Mouse (Mus musculus) C2C12 (cell line): ENCODE measurements around the gene Slc1a1. TPM values are rescaled to one million over a fixed set of nuclear protein-coding genes. Genes with fewer than 3 reads are reported as not detected.

ENCODE experiments used
- H3K27me3 ChIP-seq: one replicate; pipeline ENCODE4 v1.6.1; 2011; ENCODE audit not compliant: control insufficient read depth, insufficient read depth, insufficient read length
- H3K36me3 ChIP-seq: one replicate; pipeline ENCODE4 v1.6.1; 2011; ENCODE audit not compliant: control insufficient read depth, insufficient read depth
- H3K4me3 ChIP-seq: one replicate; pipeline ENCODE4 v1.5.1; 2011; ENCODE audit warnings: mild to moderate bottlenecking, control low read depth; ENCODE audit not compliant: poor library complexity, insufficient read depth, severe bottlenecking
- H3K79me2 ChIP-seq: one replicate; pipeline ENCODE4 v1.6.1; 2011; ENCODE audit not compliant: control insufficient read depth, insufficient read depth
- H3K79me3 ChIP-seq: one replicate; pipeline ENCODE4 v1.6.1; 2011; ENCODE audit warnings: low read depth, control low read depth
- H3ac ChIP-seq: one replicate; pipeline ENCODE3; 2011; ENCODE audit warnings: low read depth; ENCODE audit not compliant: control insufficient read depth, insufficient read length
- CEBPB ChIP-seq: IDR thresholded peaks from one replicate; pipeline ENCODE4 v1.6.1; 2011; ENCODE audit warnings: low read depth, mild to moderate bottlenecking, control low read depth, moderate library complexity
- CTCF ChIP-seq: IDR thresholded peaks from one replicate; pipeline ENCODE4 v1.5.1; 2011; ENCODE audit not compliant: control insufficient read depth, insufficient read depth, insufficient read length
- FOSL1 ChIP-seq: IDR thresholded peaks from one replicate; pipeline ENCODE4 v1.8.0; 2011; ENCODE audit warnings: mild to moderate bottlenecking, low read length; ENCODE audit not compliant: poor library complexity, insufficient read depth, severe bottlenecking
- MAX ChIP-seq: IDR thresholded peaks from one replicate; pipeline ENCODE4 v1.6.1; 2011; ENCODE audit warnings: mild to moderate bottlenecking, control low read depth
- MYOD1 ChIP-seq: IDR thresholded peaks from one replicate; pipeline ENCODE4 v1.6.1; 2011; ENCODE audit warnings: low read depth; ENCODE audit not compliant: control insufficient read depth, insufficient read length
- MYOG ChIP-seq: IDR thresholded peaks from one replicate; pipeline ENCODE4 v1.6.1; 2011; ENCODE audit not compliant: control insufficient read depth, insufficient read length; ENCODE audit errors: extremely low read depth
- USF1 ChIP-seq: IDR thresholded peaks from one replicate; pipeline ENCODE4 v1.6.1; 2011; ENCODE audit warnings: low read depth, mild to moderate bottlenecking, control low read depth, moderate library complexity
- polyA plus RNA-seq: library from polyadenylated mRNA; unstranded; fragments of >200 nt; fragmentation: generic; extraction: Trizol; gene quantifications from one replicate; pipeline ENCODE4 v1.2.1, GENCODE M21; 2012; ENCODE audit warnings: missing spikeins

Slc1a1 gene
- polyA plus RNA-seq, 1 experiment = 0.01 TPM

GRCm38 (mm10) chr19:28831324-28831723 is 3.5 kb upstream of the Slc1a1 start:
- no peak for TF ChIP-seq MYOG
- no peak for TF ChIP-seq USF1
- TF ChIP-seq MYOD1 = no peak
- no peak for TF ChIP-seq MAX
- no peak for TF ChIP-seq CTCF
- no peak for TF ChIP-seq CEBPB
- no peak for TF ChIP-seq FOSL1
- H3K79me2 ChIP-seq = no peaks in the 10 kb centered on the region
- no peak overlapping the region for H3ac ChIP-seq
- no peaks in the 10 kb centered on the region for H3K79me3 ChIP-seq
- no peaks in the 10 kb centered on the region for H3K36me3 ChIP-seq
- H3K27me3 ChIP-seq = peaks cover 21% of the 10 kb centered on the region
- no peak overlapping the region for H3K4me3 ChIP-seq

- no peaks in the 10 kb centered on the region for H3K79me3 ChIP-seq
- H3ac ChIP-seq = no peak overlapping the region
- H3K27me3 ChIP-seq = peaks cover 26% of the 10 kb centered on the region
- H3K4me3 ChIP-seq = no peak overlapping the region
- TF ChIP-seq MYOD1 = no peak
- no peak for TF ChIP-seq CEBPB
- TF ChIP-seq CTCF = no peak
- no peak for TF ChIP-seq MAX
- TF ChIP-seq USF1 = no peak
- TF ChIP-seq MYOG = no peak
- TF ChIP-seq FOSL1 = no peak
- H3K79me2 ChIP-seq = no peaks in the 10 kb centered on the region
- H3K36me3 ChIP-seq = no peaks in the 10 kb centered on the region
These were observed 2.2 kb upstream of the Slc1a1 start for GRCm38 (mm10) chr19:28832605-28833004.

GRCm38 (mm10) chr19:28834388-28834787 is 461 bp upstream of the Slc1a1 start:
- Histone ChIP-seq H3K79me2 (no peaks in the 10 kb centered on the region), H3K27me3 (peaks cover 32% of the 10 kb centered on the region), H3K79me3 (no peaks in the 10 kb centered on the region), H3K4me3 (no peak overlapping the region), H3K36me3 (no peaks in the 10 kb centered on the region), H3ac (no peak overlapping the region)
- TF ChIP-seq MYOG (no peak), CTCF (no peak), CEBPB (no peak), MAX (no peak), USF1 (no peak), FOSL1 (no peak), MYOD1 (no peak)

GRCm38 (mm10) chr19:28835500-28835864 is 633 bp downstream of the Slc1a1 start:
- no peak for TF ChIP-seq CEBPB
- Histone ChIP-seq H3K79me2 (no peaks in the 10 kb centered on the region), H3K36me3 (no peaks in the 10 kb centered on the region)

GRCm38 (mm10) chr19:28836116-28836515 is 1.3 kb downstream of the Slc1a1 start:
- no peak overlapping the region for H3K4me3 ChIP-seq
- H3K79me2 ChIP-seq = no peaks in the 10 kb centered on the region
- H3K27me3 ChIP-seq = peaks cover 37% of the 10 kb centered on the region
- TF ChIP-seq CTCF (no peak), MYOG (no peak), MAX (no peak)
- H3K79me3 ChIP-seq = no peaks in the 10 kb centered on the region
- H3K36me3 ChIP-seq = no peaks in the 10 kb centered on the region
- H3ac ChIP-seq = no peak overlapping the region

More at GRCm38 (mm10) chr19:28835500-28835864, 633 bp downstream of the Slc1a1 start:
- Histone ChIP-seq H3K79me3 (no peaks in the 10 kb centered on the region), H3K27me3 (peaks cover 37% of the 10 kb centered on the region), H3K4me3 (no peak overlapping the region), H3ac (no peak overlapping the region)

GRCm38 (mm10) chr19:28836651-28837410 is 2.0 kb downstream of the Slc1a1 start:
- Histone ChIP-seq H3K79me2 (no peaks in the 10 kb centered on the region), H3K79me3 (no peaks in the 10 kb centered on the region), H3K4me3 (no peak overlapping the region), H3K36me3 (no peaks in the 10 kb centered on the region), H3ac (no peak overlapping the region), H3K27me3 (peaks cover 37% of the 10 kb centered on the region)
- no peak for TF ChIP-seq MAX
- TF ChIP-seq CEBPB = no peak
- TF ChIP-seq MYOD1 = no peak
- TF ChIP-seq FOSL1 = no peak
- no peak for TF ChIP-seq USF1
- TF ChIP-seq MYOG = no peak
- TF ChIP-seq CTCF = no peak
